Mouse (Mus musculus) MN1 (cell line): ENCODE results near the gene Pi4k2b.
A peak's percentile ranks its signal among the peaks of the same experiment; 100 is the strongest.

Source experiments
- DNase-seq: peaks from one replicate; pipeline ENCODE4 v3.0.0-alpha.2; 2016; ENCODE audit warnings: low spot score

Pi4k2b gene

DNA sequence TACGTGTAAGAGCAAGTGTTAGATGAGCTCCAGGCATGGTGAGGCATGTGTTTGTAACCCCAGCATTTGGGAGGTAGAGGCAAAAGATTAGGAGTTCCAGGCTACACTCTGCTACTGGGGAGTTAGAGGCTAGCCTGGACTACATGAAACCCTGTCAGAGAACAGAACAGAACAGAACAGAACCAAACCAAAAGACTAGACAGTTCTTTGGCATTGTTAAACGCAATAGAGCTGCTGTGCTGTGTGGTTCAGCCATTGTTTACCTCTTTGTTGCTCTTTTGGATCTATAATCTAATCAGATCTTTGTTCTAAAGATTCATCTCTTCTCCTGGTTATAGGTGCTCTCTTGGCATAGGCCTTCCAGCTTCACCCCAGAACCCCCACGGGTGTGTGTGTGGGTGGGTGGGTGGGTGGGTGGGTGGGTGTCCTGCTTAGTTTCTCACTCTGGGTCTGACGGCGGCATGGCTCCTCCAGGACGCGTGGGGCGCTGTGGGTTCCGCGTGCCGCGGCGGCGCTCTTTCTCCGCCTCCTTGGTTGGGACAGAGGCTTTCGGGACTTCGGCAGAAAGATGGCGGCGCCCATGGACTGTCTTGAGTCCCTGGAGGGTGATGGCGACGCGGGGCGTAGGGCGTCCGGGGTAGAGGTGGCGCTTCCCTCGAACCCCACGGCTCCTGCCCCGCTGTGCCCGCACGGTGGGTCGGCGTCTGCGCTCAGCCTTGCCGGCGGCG is 41.3 kb downstream of the Pi4k2b start:
- DNase-seq, result peak; percentile 85

DNA sequence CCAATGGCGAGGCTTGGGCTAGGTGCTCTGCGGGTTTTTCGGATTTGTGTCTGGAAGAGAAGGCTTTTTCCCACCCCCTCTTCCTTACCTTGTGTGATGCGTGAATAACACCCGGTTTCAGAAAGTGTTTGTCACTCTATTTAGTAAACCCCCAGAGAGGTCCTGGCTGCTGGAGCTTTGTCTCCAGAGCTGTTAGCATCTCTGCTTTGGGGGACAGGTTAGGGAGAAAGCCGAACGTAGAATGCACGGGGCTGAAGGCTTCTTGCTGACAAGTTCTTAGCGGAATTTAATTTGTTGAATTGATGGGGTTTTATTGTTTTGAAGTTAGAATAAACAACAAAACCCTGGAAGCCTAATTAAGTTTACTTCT is 41.9 kb downstream of the Pi4k2b start:
- no peak for DNase-seq

GRCm38 (mm10) chr5:52783957-52784356 is 42.6 kb downstream of the Pi4k2b start:
- no peak for DNase-seq

DNA sequence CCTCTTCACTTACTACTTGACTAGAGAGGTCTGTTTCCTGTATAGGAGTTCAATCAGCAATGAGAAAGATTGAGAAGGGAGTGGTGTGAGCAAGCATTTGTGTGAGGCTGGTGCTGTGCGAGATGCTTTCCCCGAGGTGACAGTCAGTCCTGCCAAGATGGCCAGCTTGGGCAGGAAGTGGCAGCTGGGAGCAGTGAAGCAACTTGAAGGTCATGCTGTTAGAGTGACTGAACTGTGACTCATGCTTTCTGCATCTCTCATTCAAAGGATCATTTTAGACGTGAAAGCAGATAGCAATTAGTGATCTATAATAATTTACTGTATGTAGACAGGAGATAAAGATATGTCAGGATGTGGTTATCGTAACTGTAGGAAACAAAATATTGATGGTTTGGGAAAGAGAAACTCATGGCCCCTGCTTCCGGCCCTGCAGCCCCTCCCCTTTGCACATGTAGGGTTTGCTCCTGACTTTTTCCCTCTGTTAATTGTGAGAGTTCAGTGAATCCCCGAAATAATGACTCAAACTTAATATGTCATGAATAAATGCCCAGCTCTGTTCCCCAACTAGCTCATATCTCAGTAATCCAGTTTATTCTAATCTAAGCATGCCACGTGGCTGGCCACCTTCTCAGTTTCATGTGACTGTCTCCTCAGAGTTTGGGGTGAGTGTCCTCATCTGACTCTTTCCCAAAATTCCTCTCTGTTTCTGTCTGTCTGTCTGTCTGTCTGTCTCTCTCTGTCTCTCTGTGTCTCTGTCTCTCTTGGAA is 45.4 kb downstream of the Pi4k2b start:
- DNase-seq, result peak; percentile 39

DNA sequence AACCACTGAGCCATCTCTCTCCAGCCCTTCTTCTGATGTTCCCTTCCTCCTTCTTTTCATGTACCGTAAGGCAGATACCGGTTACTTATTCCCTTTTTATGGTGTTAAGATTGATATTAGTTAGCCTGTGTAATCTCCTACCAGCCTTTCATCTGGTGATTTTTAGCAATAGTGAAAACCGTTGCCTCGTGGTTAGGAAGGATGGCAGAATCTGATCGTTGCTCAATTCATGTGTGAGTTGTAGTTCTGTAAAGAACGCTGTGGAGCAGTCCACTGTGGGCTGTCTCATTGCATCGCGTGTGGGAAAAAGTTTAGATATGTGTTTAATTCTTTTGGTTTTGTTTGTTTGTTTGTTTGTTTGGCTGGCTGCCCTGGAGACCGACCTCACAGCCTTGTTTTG is 51.9 kb downstream of the Pi4k2b start:
- DNase-seq, result no peak

- no peak for DNase-seq
Measured at GRCm38 (mm10) chr5:52794109-52794508, 52.7 kb downstream of the Pi4k2b start.

GRCm38 (mm10) chr5:52799274-52799985 is 58.1 kb downstream of the Pi4k2b start:
- no peak for DNase-seq

DNA sequence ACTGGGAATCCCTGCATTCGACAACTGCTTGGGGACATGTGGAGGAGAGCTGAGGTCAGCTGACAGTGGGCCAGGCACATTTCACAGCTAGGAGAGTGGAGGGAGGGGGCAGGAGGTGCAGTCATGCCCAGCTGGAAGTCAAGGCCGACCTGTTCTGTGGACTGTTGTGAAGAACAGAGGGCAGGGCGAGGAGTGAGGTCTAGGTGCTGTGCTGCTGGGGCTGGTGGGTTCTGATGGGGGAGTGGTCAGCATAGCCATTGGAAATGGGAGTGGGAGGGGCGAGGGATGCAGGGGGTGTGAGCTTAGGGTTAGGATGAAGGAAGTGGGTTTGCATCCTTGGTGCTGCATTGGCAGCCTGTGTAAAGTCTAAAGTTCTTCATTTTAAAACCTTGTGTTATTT is 64.4 kb downstream of the Pi4k2b start:
- DNase-seq, result no peak

- no peak for DNase-seq
Measured at GRCm38 (mm10) chr5:52806349-52806748, 65.0 kb downstream of the Pi4k2b start.

GRCm38 (mm10) chr5:52807030-52807429 is 65.7 kb downstream of the Pi4k2b start:
- DNase-seq, result no peak

GRCm38 (mm10) chr5:52810446-52810845 is 69.1 kb downstream of the Pi4k2b start:
- DNase-seq, result no peak

DNA sequence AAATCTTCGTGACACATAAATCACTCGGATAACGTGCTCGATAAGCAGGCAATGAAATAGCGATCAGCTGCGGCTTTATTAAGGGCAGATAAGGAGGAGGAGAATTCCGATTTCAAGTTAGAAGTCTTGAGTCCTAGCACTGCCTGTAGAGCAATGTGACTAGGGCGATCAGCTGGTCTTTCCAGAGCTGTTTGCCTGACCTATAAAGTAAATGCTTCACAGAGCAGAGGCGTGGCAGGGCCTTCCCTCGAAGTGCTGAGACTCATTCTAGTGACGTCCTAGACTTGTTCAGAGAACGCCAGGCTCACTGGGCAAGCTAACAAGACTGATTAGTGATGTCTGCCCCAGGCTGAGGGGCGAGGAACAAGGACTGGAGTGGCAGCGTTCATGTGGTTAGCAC is 69.7 kb downstream of the Pi4k2b start:
- DNase-seq, result no peak

DNA sequence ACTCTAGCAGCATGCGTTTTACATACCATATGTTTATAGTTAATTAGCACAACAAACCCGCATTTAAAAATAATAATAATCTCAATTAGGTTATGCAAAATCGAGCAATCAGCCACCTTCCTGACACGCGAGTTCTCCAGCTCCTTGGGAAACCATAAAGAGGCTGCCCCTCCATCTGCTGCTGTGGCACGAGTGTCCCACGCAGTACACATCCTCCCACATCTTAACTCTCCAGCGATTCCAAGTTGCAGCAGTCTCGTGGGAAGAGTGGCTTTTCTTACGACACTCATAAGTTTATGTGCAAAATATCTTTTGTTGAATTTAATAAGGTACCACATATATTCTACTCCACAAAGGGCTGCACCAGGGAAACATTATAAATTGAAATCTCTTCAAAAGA is 71.1 kb downstream of the Pi4k2b start:
- no peak for DNase-seq

DNA sequence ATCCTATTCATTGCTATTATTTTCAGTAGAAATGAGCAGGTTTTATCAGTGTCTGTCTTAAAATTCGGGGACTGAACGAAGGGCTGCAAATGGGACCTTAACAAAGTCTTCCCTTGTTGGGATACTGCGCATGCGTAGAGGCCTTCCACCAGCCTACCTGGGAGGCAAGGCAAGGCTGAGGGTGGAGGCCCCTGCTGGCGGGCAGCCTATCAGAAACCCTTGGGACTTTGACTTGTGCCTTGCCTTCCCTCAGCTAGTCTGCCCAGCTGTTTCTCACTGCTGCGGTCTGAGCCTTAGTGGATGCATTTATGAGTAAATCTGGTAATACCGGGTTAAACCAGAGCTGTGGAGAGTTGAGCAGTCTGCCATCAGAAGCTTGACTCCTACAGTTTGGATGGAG is 71.9 kb downstream of the Pi4k2b start:
- no peak for DNase-seq

DNA sequence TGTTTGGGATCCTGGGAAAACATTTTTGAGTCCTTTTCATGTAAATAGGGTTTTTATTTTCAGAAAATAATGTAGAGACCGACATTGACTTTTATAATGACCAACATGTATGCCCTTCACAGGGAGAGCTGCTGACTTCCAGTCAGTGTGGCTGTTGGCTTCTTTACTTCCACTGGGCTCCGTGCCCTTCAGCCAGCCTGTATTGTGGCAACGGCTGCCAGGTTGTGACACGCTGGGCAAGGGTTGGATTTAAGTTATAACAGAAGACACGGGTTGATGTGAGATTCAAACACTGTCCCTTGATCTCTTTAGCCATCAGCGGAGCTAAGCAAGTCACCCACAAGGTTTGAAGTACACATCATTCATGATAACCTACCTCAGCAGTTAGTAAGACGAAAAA is 77.3 kb downstream of the Pi4k2b start:
- no peak for DNase-seq
